Mouse (Mus musculus): Measurements from ENCODE around the gene Ppp1r14b. TPM values are rescaled to one million over a fixed set of nuclear protein-coding genes. Genes with fewer than 3 reads are reported as not detected.

Ppp1r14b gene
- polyA plus RNA-seq, 1 experiment from 2014 or later = 99.5 TPM

- no peak; the same call in 1 of the 2 replicates for ATAC-seq (ENCODE audit: insufficient number of reproducible peaks, insufficient read depth, low FRiP score, low read depth)
- peak overlapping the region; percentile 94 for H3K4me2 ChIP-seq (replicated peaks; ENCODE audit: low read depth, low read length)
- H3K27me3 ChIP-seq (ENCODE audit: control insufficient read depth, insufficient read depth, low read length) = no peaks in the 10 kb centered on the region
- peaks cover 22% of the 10 kb centered on the region for H3K36me3 ChIP-seq (ENCODE audit: control insufficient read depth, insufficient read depth, low read length)
- peak overlapping the region; percentile 83 for H3K9ac ChIP-seq (replicated peaks; ENCODE audit: low read depth, low read length)
- H3K4me3 ChIP-seq (ENCODE audit: low read depth, low read length) = peak overlapping the region; percentile 68
- H3K4me1 ChIP-seq (ENCODE audit: control insufficient read depth, insufficient read depth, low read length) = peaks cover 41% of the 10 kb centered on the region
- WGBS = under 1% methylated on average over 20 of the region's 20 CpGs
- H3K27ac ChIP-seq (ENCODE audit: low read length) = peak overlapping the region; percentile 35; the same call in 1 of the 2 replicates
- no peaks in the 10 kb centered on the region for H3K9me3 ChIP-seq (ENCODE audit: control insufficient read depth, low read depth, low read length)
These were observed 5.5 kb upstream of the Ppp1r14b start for GRCm38 (mm10) chr19:6969291-6969664.

- H3K27me3 ChIP-seq (ENCODE audit: control insufficient read depth, insufficient read depth, low read length) = no peaks in the 10 kb centered on the region
- no peaks in the 10 kb centered on the region for H3K9me3 ChIP-seq (ENCODE audit: control insufficient read depth, low read depth, low read length)
- H3K4me3 ChIP-seq (ENCODE audit: low read depth, low read length) = peak overlapping the region; percentile 68
- H3K4me1 ChIP-seq (ENCODE audit: control insufficient read depth, insufficient read depth, low read length) = peaks cover 41% of the 10 kb centered on the region
- H3K9ac ChIP-seq (replicated peaks; ENCODE audit: low read depth, low read length) = peak overlapping the region; percentile 83
- peak overlapping the region; percentile 39; the same call in 1 of the 2 replicates for H3K27ac ChIP-seq (ENCODE audit: low read length)
- peak; percentile 66 for ATAC-seq (ENCODE audit: insufficient number of reproducible peaks, insufficient read depth, low FRiP score, low read depth)
- H3K36me3 ChIP-seq (ENCODE audit: control insufficient read depth, insufficient read depth, low read length) = peaks cover 17% of the 10 kb centered on the region
- under 1% methylated on average over 55 of the region's 55 CpGs for WGBS
- peak overlapping the region; percentile 94 for H3K4me2 ChIP-seq (replicated peaks; ENCODE audit: low read depth, low read length)
These were observed 4.9 kb upstream of the Ppp1r14b start for GRCm38 (mm10) chr19:6969665-6970381.

GRCm38 (mm10) chr19:6970460-6971085 lies 4.2 kb upstream of the Ppp1r14b start:
- H3K4me1 ChIP-seq (ENCODE audit: control insufficient read depth, insufficient read depth, low read length) = peaks cover 41% of the 10 kb centered on the region
- WGBS = 18% methylated on average over 11 of the region's 11 CpGs
- H3K36me3 ChIP-seq (ENCODE audit: control insufficient read depth, insufficient read depth, low read length) = peaks cover 10% of the 10 kb centered on the region; the same call in 1 of the 2 replicates
- peak overlapping the region; percentile 94 for H3K4me2 ChIP-seq (replicated peaks; ENCODE audit: low read depth, low read length)
- H3K27ac ChIP-seq (ENCODE audit: low read length) = peak overlapping the region; percentile 39; the same call in 1 of the 2 replicates
- no peak overlapping the region for H3K4me3 ChIP-seq (ENCODE audit: low read depth, low read length)
- H3K9me3 ChIP-seq (ENCODE audit: control insufficient read depth, low read depth, low read length) = no peaks in the 10 kb centered on the region
- H3K9ac ChIP-seq (replicated peaks; ENCODE audit: low read depth, low read length) = peak overlapping the region; percentile 25; the same call in 1 of the 2 replicates
- ATAC-seq (ENCODE audit: insufficient number of reproducible peaks, insufficient read depth, low FRiP score, low read depth) = no peak
- H3K27me3 ChIP-seq (ENCODE audit: control insufficient read depth, insufficient read depth, low read length) = no peaks in the 10 kb centered on the region

- Histone ChIP-seq H3K36me3 (ENCODE audit: control insufficient read depth, insufficient read depth, low read length) (no peaks in the 10 kb centered on the region), H3K4me2 (replicated peaks; ENCODE audit: low read depth, low read length) (no peak overlapping the region), H3K27me3 (ENCODE audit: control insufficient read depth, insufficient read depth, low read length) (no peaks in the 10 kb centered on the region), H3K9ac (replicated peaks; ENCODE audit: low read depth, low read length) (no peak overlapping the region; the same call in 1 of the 2 replicates), H3K4me1 (ENCODE audit: control insufficient read depth, insufficient read depth, low read length) (peaks cover 51% of the 10 kb centered on the region), H3K4me3 (ENCODE audit: low read depth, low read length) (no peak overlapping the region), H3K9me3 (ENCODE audit: control insufficient read depth, low read depth, low read length) (no peaks in the 10 kb centered on the region), H3K27ac (ENCODE audit: low read length) (no peak overlapping the region)
- no peak for ATAC-seq (ENCODE audit: insufficient number of reproducible peaks, insufficient read depth, low FRiP score, low read depth)
- WGBS = 31% methylated on average over 6 of the region's 6 CpGs
These were observed 3.1 kb upstream of the Ppp1r14b start for GRCm38 (mm10) chr19:6971644-6972043.

- no peak overlapping the region for H3K27ac ChIP-seq (ENCODE audit: low read length)
- no peaks in the 10 kb centered on the region for H3K9me3 ChIP-seq (ENCODE audit: control insufficient read depth, low read depth, low read length)
- 77% methylated on average over 13 of the region's 13 CpGs for WGBS
- no peaks in the 10 kb centered on the region for H3K27me3 ChIP-seq (ENCODE audit: control insufficient read depth, insufficient read depth, low read length)
- ATAC-seq (ENCODE audit: insufficient number of reproducible peaks, insufficient read depth, low FRiP score, low read depth) = no peak
- peaks cover 52% of the 10 kb centered on the region for H3K4me1 ChIP-seq (ENCODE audit: control insufficient read depth, insufficient read depth, low read length)
- no peak overlapping the region for H3K4me2 ChIP-seq (replicated peaks; ENCODE audit: low read depth, low read length)
- H3K4me3 ChIP-seq (ENCODE audit: low read depth, low read length) = no peak overlapping the region
- H3K36me3 ChIP-seq (ENCODE audit: control insufficient read depth, insufficient read depth, low read length) = 0 out of 2 replicates have a peak, but pooled peaks cover 3% of the 10 kb centered on the region
- H3K9ac ChIP-seq (replicated peaks; ENCODE audit: low read depth, low read length) = no peak overlapping the region
These were observed 2.4 kb upstream of the Ppp1r14b start for GRCm38 (mm10) chr19:6972247-6972917.

- H3K4me1 ChIP-seq (ENCODE audit: control insufficient read depth, insufficient read depth, low read length) = peaks cover 43% of the 10 kb centered on the region
- peak overlapping the region; percentile 44 for H3K4me2 ChIP-seq (replicated peaks; ENCODE audit: low read depth, low read length)
- H3K27ac ChIP-seq (ENCODE audit: low read length) = no peak overlapping the region
- peak overlapping the region; percentile 77 for H3K4me3 ChIP-seq (ENCODE audit: low read depth, low read length)
- H3K9me3 ChIP-seq (ENCODE audit: control insufficient read depth, low read depth, low read length) = no peaks in the 10 kb centered on the region
- no peak for ATAC-seq (ENCODE audit: insufficient number of reproducible peaks, insufficient read depth, low FRiP score, low read depth)
- no peaks in the 10 kb centered on the region for H3K27me3 ChIP-seq (ENCODE audit: control insufficient read depth, insufficient read depth, low read length)
- WGBS = 27% methylated on average over 12 of the region's 12 CpGs
- H3K36me3 ChIP-seq (ENCODE audit: control insufficient read depth, insufficient read depth, low read length) = peaks cover 13% of the 10 kb centered on the region
- H3K9ac ChIP-seq (replicated peaks; ENCODE audit: low read depth, low read length) = 0 out of 2 replicates have a peak overlapping the region, but pooled peaks have one; percentile 2
These were observed 1.1 kb upstream of the Ppp1r14b start for GRCm38 (mm10) chr19:6973581-6974190.

GRCm38 (mm10) chr19:6975537-6976521 lies 1.1 kb downstream of the Ppp1r14b start, which contains the start of gene Plcb3:
Plcb3 (minus strand) TSS chr19:6976470.
- Histone ChIP-seq H3K9ac (replicated peaks; ENCODE audit: low read depth, low read length) (peak within 1 kb of the TSS; percentile 82), H3K9me3 (ENCODE audit: control insufficient read depth, low read depth, low read length) (no peaks in the 10 kb centered on the region), H3K27ac (ENCODE audit: low read length) (peak within 1 kb of the TSS; percentile 94), H3K36me3 (ENCODE audit: control insufficient read depth, insufficient read depth, low read length) (peaks cover 13% of the 10 kb centered on the region), H3K27me3 (ENCODE audit: control insufficient read depth, insufficient read depth, low read length) (no peaks in the 10 kb centered on the region), H3K4me2 (replicated peaks; ENCODE audit: low read depth, low read length) (peak within 1 kb of the TSS; percentile 93), H3K4me1 (ENCODE audit: control insufficient read depth, insufficient read depth, low read length) (peaks cover 38% of the 10 kb centered on the region), H3K4me3 (ENCODE audit: low read depth, low read length) (peak within 1 kb of the TSS; percentile 77)
- no peak for ATAC-seq (ENCODE audit: insufficient number of reproducible peaks, insufficient read depth, low FRiP score, low read depth)
- whole genome bisulfite sequencing = under 1% methylated on average over 16 of the region's 16 CpGs
